Mouse (Mus musculus): Measurements from ENCODE around the gene Dnaja3.
"Not testable (repeated sequence)": the region's sequence is repeated elsewhere in the genome, so short reads cannot be mapped to it uniquely, and the experiment has no call there.

Gene Dnaja3

GRCm38 (mm10) chr16:4722128-4722914, 82.5 kb downstream of the Dnaja3 start:
- peak; percentile 66 for DNase-seq (ENCODE audit: extremely low read depth, low read depth)

- peak; percentile 55 for DNase-seq (ENCODE audit: extremely low read depth, low read depth)
These were observed 83.1 kb downstream of the Dnaja3 start for GRCm38 (mm10) chr16:4722915-4723209.

- DNase-seq (ENCODE audit: extremely low read depth, low read depth) = no peak
These were observed 85.5 kb downstream of the Dnaja3 start for GRCm38 (mm10) chr16:4725266-4725665.

DNA sequence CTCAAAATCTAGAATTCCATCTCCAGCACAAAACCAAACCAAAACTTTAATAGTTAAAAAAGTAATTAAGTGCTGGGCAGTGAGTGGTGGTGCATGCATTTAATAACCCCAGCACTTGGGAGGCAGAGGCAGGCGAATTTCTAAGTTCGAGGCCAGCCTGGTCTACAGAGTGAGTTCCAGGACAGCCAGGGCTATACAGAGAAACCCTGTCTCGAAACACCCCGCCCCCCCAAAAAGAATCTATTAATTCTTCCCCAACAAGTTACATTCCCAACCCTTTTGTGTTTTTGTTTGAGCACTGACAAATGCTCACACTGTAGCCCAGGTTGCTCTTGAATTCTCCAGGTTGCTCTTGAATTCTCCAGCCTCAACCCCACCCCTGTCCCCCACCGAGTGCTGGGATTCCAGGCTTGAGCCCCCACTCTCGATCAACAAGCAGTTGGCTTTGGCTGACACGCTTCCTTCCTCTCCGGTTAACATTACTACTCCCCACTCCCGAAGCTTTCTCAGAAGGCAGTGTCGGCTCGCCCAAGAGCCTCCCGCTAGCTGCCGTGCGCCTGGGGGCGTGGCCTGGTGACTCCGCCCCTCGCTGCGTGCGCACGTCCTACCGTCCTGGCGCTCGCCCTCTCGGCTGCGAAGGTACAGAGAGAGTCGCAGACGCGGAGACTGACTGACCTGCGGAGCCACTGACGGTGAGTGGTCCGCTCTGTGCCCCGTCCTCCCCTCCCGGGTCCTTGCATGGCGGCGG, 86.2 kb downstream of the Dnaja3 start, which contains the start of gene Hmox2:
Hmox2 (plus strand) TSS at position 582 of the 748 bp plus-strand sequence.
- DNase-seq (ENCODE audit: extremely low read depth, low read depth) = peak; percentile 68

GRCm38 (mm10) chr16:4726528-4727128, 86.8 kb downstream of the Dnaja3 start:
- no peak for DNase-seq (ENCODE audit: extremely low read depth, low read depth)

- DNase-seq (ENCODE audit: extremely low read depth, low read depth) = no peak
These were observed 87.7 kb downstream of the Dnaja3 start for GRCm38 (mm10) chr16:4727526-4727925.

DNA sequence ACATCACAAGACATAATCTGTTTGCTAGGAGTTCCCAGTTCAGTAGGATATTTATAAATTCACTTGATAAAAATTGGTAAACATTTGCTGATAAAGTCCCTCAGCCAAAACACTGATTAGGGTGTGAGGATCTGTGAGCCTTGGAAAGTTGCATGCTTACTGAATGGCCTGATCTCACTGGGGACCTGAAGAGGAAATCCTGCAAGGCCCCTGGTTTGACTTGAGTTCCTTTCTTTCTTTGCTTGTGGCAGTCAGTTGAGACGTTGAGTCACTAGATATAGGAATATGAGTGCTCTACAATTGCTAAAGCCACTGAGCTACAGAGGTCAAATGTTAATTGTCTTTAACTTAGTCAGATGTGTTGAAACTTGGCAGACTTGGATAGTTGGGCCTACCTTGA, 88.2 kb downstream of the Dnaja3 start:
- no peak for DNase-seq (ENCODE audit: extremely low read depth, low read depth)

DNA sequence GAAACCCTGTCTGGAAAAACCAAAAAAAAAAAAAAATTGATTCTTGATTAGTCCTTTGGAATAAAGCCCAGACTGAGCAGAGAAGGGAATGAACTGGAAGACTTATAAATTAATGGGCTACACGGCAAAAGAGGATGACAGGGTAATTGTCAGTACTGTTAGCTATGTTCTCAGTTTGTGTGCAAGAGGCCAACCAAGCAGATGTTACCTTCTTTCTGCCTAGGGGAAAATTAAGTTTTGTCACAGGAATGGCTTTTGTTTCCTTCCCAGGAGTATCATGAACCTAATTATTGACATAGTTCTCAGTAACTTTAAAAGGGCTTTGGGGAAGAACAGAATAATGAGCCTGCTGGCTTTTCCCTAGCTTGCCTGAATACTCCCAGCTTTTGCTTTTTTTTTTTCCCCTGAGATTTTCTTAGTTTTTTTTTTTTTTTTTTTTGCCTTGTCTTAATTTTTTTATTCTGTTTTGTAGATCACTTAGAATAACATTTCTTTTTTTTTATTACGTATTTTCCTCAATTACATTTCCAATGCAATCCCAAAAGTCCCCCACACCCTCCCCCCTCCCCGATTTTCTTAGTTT, 91.1 kb downstream of the Dnaja3 start:
- DNase-seq (ENCODE audit: extremely low read depth, low read depth) = no peak

DNA sequence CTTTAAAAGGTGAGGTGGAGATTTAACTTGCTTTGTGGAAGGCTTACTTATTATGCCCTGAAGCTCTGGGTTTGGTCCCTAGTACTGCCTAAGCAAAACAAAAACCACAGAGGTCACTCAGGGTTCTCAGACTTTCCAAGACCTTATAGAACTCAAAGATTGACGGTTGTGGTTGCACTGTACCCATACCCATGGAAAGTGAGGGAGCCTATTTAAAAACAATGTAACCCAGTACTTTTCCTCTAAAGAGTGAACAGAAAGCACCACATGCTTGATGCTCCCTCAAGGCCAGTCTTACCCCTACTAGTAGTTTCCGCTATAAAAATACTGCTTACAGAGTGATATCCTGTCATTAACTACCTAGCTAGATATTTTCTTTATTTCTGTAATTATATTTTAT, 96.5 kb downstream of the Dnaja3 start:
- DNase-seq (ENCODE audit: extremely low read depth, low read depth) = no peak

DNA sequence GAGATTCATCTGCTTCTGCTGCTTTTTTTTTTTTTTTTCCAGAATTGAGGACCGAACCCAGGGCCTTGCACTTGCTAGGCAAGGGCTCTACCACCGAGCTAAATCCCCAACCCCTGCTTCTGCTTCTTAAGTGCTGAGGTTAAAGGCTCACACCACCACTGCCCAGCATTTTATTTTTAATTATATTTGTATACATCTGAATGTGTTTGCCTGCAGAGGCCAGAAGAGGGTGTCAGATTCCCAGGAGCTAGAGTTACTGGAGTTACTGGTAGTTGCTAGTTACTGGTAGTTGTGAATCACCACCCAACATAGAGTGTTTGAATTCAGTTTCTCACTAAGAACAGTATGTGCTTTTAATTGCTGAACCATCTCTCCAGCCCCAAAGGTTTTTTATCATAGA, 100.2 kb downstream of the Dnaja3 start:
- no peak for DNase-seq (ENCODE audit: extremely low read depth, low read depth)

- no peak for DNase-seq (ENCODE audit: extremely low read depth, low read depth)
These were observed 102.4 kb downstream of the Dnaja3 start for GRCm38 (mm10) chr16:4742186-4742585.

GRCm38 (mm10) chr16:4752155-4752554, 112.4 kb downstream of the Dnaja3 start:
- no peak for DNase-seq (ENCODE audit: extremely low read depth, low read depth)

GRCm38 (mm10) chr16:4754045-4754444, 114.3 kb downstream of the Dnaja3 start:
- no peak for DNase-seq (ENCODE audit: extremely low read depth, low read depth)

DNA sequence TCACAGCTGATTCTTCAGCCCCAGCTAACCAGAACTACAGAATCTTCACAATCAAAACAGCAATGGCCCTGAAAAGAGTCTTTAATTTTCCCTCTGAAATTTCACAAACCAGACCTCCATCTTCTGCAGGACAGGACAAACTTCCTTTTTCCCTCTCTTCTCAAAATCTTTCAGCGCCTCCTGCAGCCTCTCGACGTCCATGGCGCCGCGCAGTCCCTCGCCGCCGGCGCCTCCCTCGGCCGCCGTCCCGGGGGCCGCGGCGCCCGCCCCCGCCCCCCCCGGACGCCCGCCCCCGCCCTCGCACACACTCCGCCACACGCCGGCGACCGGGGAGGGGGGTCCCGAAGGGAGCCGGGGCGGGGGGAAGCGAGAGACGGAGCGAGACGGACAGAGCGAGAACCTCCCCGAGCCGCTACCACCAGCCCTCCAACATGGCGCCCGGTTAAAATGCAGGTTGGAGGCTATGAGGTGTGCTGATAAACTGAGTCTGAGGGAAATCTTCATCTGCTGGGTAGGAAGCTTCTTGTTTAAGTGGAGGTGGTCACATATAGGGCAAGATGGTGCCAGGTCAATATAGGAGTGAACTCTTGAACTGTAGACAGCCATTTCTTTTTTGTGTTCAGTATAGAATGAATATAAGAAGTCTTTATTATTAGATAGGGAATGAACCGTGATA, 117.0 kb downstream of the Dnaja3 start:
- not testable (repeated sequence) for DNase-seq (ENCODE audit: extremely low read depth, low read depth)
